ENCODE assay signal across 8 mouse cellular contexts in genomic region chrX:13845858-13846652, GRCm38 (mm10). TPM values are rescaled to one million over a fixed set of nuclear protein-coding genes. Genes with fewer than 3 reads are reported as not detected.
DNase-seq lines count a peak whose midpoint lies in the region; ATAC-seq and TF ChIP-seq lines count a peak whose summit lies in the region.

No protein-coding gene starts in this region.

- DNase-seq in MN1 (ENCODE audit: low spot score) = peak; percentile 48
- peak; percentile 69 for DNase-seq in brain, embryonic 14.5 days (ENCODE audit: low read depth)
- DNase-seq in forebrain, embryonic 14.5 days (ENCODE audit: low spot score) = peak; percentile 41
- peak; percentile 53 for DNase-seq in heart, postnatal 4 days
- DNase-seq in layer of hippocampus, adult 8-10 months (ENCODE audit: low spot score in 2 of 2) = peak; percentile 11 to 25
- peak; percentile 27 for DNase-seq in lung, postnatal 14 days
- DNase-seq in right cerebral cortex, adult 18-20 months = peak; percentile 28
- DNase-seq in yolk sac, embryonic 10.5 days (ENCODE audit: low spot score) = peak; percentile 12

- H3K27me3 ChIP-seq in forebrain, embryonic 14.5 days (replicated peaks; ENCODE audit: control insufficient read depth, insufficient read depth, low read length) = no peaks in the 10 kb centered on the region

- H3K9ac ChIP-seq in forebrain, embryonic 14.5 days (ENCODE audit: low read length) = peak overlapping the region; percentile 83

- no peaks in the 10 kb centered on the region for H3K4me1 ChIP-seq in forebrain, embryonic 14.5 days (ENCODE audit: control insufficient read depth, insufficient read depth, low read length)

- TF ChIP-seq CTCF in brain, embryonic 14.5 days (IDR thresholded peaks at IDR 0.05; ENCODE audit: borderline replicate concordance, extremely low read depth, insufficient read depth, insufficient read length) = no peak

- peak overlapping the region; percentile 50 for H3K4me2 ChIP-seq in forebrain, embryonic 14.5 days (ENCODE audit: low read length)

- peak; percentile 20; the same call in 1 of the 2 replicates for TF ChIP-seq POLR2A in brain, embryonic 14.5 days (IDR thresholded peaks at IDR 0.05; ENCODE audit: borderline replicate concordance, extremely low read depth, insufficient read depth, insufficient read length, poor library complexity, severe bottlenecking)

- no peaks in the 10 kb centered on the region for H3K36me3 ChIP-seq in forebrain, embryonic 14.5 days (ENCODE audit: control insufficient read depth, insufficient read depth, low read length)

- peak; percentile 47 for ATAC-seq in forebrain, embryonic 14.5 days

- H3K4me3 ChIP-seq in forebrain, embryonic 14.5 days (ENCODE audit: low read depth, low read length) = peak overlapping the region; percentile 54

- no peaks in the 10 kb centered on the region for H3K9me3 ChIP-seq in forebrain, embryonic 14.5 days (replicated peaks; ENCODE audit: control insufficient read depth, low read length)

- peak overlapping the region; percentile 94 for H3K27ac ChIP-seq in forebrain, embryonic 14.5 days (ENCODE audit: low read depth, low read length)

- 39% methylated on average over 62 of the region's 100 CpGs for WGBS in forebrain, embryonic 14.5 days

RNA-seq across cellular contexts. Expression of gene Cask, which starts 5.1 kb away (rescaled TPM):
- 47.3 and 68.8 TPM in 2 replicates for polyA plus RNA-seq in brain, embryonic 14.5 days (2012; rRNA removed)
- 32.6 and 37.7 TPM in 2 replicates for polyA plus RNA-seq in forebrain, embryonic 14.5 days (2014; fragmentation: Nextera tagmentation; extraction: Ambion mirVana)
- total RNA-seq in heart, postnatal 4 days (2021) = 10 to 100 TPM; 21.7 to 27.5 TPM
- total RNA-seq in layer of hippocampus, adult 8-10 months (2022) = 10 to 100 TPM; 67.5 to 79.9 (median 75.7) TPM

Comparison
In these comparisons a context has a peak if more than half of its experiments do, and no peak if none do; other contexts are left out.
1. Peak in every context shown above with its lines: DNase-seq, ATAC-seq, H3K4me3 ChIP-seq and H3K27ac ChIP-seq.
2. DNase-seq: peak in every context shown above with its lines; median percentile 69 in brain, embryonic 14.5 days; 53 in heart, postnatal 4 days; 48 in MN1; 41 in forebrain, embryonic 14.5 days; 28 in right cerebral cortex, adult 18-20 months; 27 in lung, postnatal 14 days; 18 in layer of hippocampus, adult 8-10 months; 12 in yolk sac, embryonic 10.5 days.